Mouse (Mus musculus) hindbrain, embryonic 16.5 days (tissue): ENCODE data around the gene Arhgap44. TPM values are rescaled to one million over a fixed set of nuclear protein-coding genes. Genes with fewer than 3 reads are reported as not detected.

Experiments used
- ATAC-seq: fragments of 200-750 bp; cut with Nextera tagmentation; 2 replicates; pipeline ENCODE4 v1.8.0; 2017; ENCODE audit warnings: moderate TSS enrichment, moderate library complexity
- H3K27ac ChIP-seq: fragments of 300-500 bp; sonication (generic); 2 replicates; pipeline ENCODE4 v1.5.1; 2014; ENCODE audit warnings: low read depth, mild to moderate bottlenecking, control low read depth, low read length, moderate library complexity
- H3K27me3 ChIP-seq: fragments of 300-500 bp; sonication (generic); replicated peaks from 2 replicates; pipeline ENCODE4 v1.6.1; 2014; ENCODE audit warnings: low read length; ENCODE audit not compliant: control insufficient read depth, insufficient read depth
- H3K36me3 ChIP-seq: fragments of 300-500 bp; sonication (generic); 2 replicates; pipeline ENCODE4 v1.6.1; 2014; ENCODE audit warnings: mild to moderate bottlenecking, low read length, moderate library complexity, mixed read lengths; ENCODE audit not compliant: control insufficient read depth, insufficient read depth
- H3K4me1 ChIP-seq: fragments of 300-500 bp; sonication (generic); 2 replicates; pipeline ENCODE4 v1.6.1; 2014; ENCODE audit warnings: low read depth, low read length; ENCODE audit not compliant: control insufficient read depth, insufficient read depth
- H3K4me2 ChIP-seq: fragments of 300-500 bp; sonication (generic); 2 replicates; pipeline ENCODE4 v1.6.1; 2014; ENCODE audit warnings: mild to moderate bottlenecking, low read length, control low read depth, moderate library complexity
- H3K4me3 ChIP-seq: fragments of 300-500 bp; sonication (generic); 2 replicates; pipeline ENCODE4 v1.5.1; 2014; ENCODE audit warnings: mild to moderate bottlenecking, low read length, control low read depth, moderate library complexity
- H3K9ac ChIP-seq: fragments of 300-500 bp; sonication (generic); 2 replicates; pipeline ENCODE4 v1.6.1; 2014; ENCODE audit warnings: low read depth, mild to moderate bottlenecking, control low read depth, low read length, moderate library complexity
- H3K9me3 ChIP-seq: fragments of 300-500 bp; sonication (generic); 2 replicates; pipeline ENCODE4 v1.6.1; 2014; ENCODE audit warnings: mild to moderate bottlenecking, low read length, moderate library complexity; ENCODE audit not compliant: control insufficient read depth
- WGBS: fragments of 180-500 bp; shearing (Covaris S2); extraction: QIAGEN DNeasy Blood & Tissue Kit; methylation state at CpG from one replicate; pipeline ENCODE4 v1.1.7; 2014; 5-methylcytosine and 5-hydroxymethylcytosine counted together
- polyA plus RNA-seq: library from polyadenylated mRNA; unstranded; fragments of >200 nt; fragmentation: Nextera tagmentation; extraction: Ambion mirVana; gene quantifications from 2 replicates; pipeline ENCODE4 v1.2.1, GENCODE M21; 2015

Arhgap44 gene
- polyA plus RNA-seq, 1 experiment from 2014 or later = 21.8 TPM

DNA sequence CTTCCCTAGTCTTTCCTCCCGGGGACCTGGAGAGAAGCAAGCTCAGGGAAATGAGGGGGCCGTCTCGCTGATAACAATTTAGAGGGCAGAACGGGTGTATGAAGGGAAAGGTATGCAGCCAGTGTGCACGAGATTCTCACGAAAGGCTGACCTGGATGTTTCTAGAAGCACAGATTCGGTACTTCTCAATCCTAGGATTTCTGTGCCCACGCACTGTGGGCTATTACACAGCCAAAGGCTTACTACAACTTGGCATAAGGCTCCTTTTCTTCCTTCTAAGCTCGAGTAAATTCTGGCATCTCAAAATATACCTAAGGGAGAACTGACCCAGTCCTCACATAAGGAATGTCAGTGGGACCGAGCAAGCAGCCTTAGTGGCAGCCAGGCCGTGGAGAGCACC lies 61.6 kb downstream of the Arhgap44 start:
- no peak for ATAC-seq
- H3K4me3 ChIP-seq = no peak overlapping the region
- H3K27ac ChIP-seq = no peak overlapping the region
- H3K27me3 ChIP-seq = no peaks in the 10 kb centered on the region
- H3K9ac ChIP-seq = no peak overlapping the region
- H3K4me1 ChIP-seq = peaks cover 4% of the 10 kb centered on the region; the same call in 1 of the 2 replicates
- no peak overlapping the region for H3K4me2 ChIP-seq
- no peaks in the 10 kb centered on the region for H3K9me3 ChIP-seq
- no peaks in the 10 kb centered on the region for H3K36me3 ChIP-seq
- WGBS = 82% methylated on average over 11 of the region's 11 CpGs

DNA sequence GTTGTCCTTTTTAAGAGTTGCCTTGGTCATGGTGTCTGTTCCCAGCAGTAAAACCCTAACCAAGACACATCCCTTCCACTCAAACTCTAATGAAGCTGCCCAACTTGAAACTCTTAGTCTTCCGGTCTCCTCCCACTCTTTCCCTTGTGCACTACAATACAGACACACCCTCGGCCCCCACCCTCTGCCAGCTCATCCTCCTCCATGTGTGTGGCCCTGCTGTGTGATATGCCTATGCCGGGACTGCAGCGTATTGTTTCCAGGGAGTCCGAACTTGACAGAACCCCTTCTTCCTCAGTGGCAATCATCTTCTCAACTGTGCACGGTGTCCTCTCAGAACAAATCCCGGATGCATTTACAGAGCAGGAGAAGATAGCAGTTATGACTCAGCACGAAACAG lies 62.7 kb downstream of the Arhgap44 start:
- no peaks in the 10 kb centered on the region for H3K36me3 ChIP-seq
- no peak overlapping the region for H3K4me2 ChIP-seq
- 91% methylated on average over 8 of the region's 8 CpGs for WGBS

GRCm38 (mm10) chr11:65097526-65098070 lies 65.2 kb downstream of the Arhgap44 start:
- Histone ChIP-seq H3K27ac (no peak overlapping the region), H3K4me2 (no peak overlapping the region), H3K36me3 (no peaks in the 10 kb centered on the region), H3K4me1 (peaks cover 4% of the 10 kb centered on the region; the same call in 1 of the 2 replicates), H3K9me3 (no peaks in the 10 kb centered on the region), H3K27me3 (no peaks in the 10 kb centered on the region), H3K4me3 (no peak overlapping the region), H3K9ac (no peak overlapping the region)
- ATAC-seq = no peak
- WGBS = 84% methylated on average over 4 of the region's 4 CpGs

More for the DNA sequence above, 62.7 kb downstream of the Arhgap44 start:
- no peak for ATAC-seq
- Histone ChIP-seq H3K27ac (no peak overlapping the region), H3K9me3 (no peaks in the 10 kb centered on the region), H3K4me1 (peaks cover 4% of the 10 kb centered on the region; the same call in 1 of the 2 replicates), H3K9ac (no peak overlapping the region), H3K27me3 (no peaks in the 10 kb centered on the region), H3K4me3 (no peak overlapping the region)

DNA sequence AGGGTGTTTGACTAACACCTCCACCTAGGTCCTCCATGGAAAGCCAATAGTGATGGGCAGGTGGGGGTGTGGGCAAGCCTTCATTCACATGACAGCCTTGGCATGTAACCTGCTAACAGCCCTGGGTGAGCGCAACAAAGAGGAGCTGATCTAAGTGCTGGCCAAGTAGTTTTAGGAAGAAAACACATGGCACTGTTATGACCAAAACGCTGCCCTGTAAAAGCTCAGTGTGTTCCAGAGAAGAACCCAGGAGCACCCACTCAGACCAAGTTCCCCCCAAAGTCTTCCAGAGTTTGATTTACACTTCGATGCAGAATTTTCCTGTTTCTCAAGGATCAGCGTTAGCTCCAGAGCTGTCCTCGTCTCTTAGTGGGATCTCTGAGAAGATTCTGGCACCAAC lies 65.9 kb downstream of the Arhgap44 start:
- H3K9me3 ChIP-seq = no peaks in the 10 kb centered on the region
- H3K4me3 ChIP-seq = no peak overlapping the region
- ATAC-seq = no peak
- no peak overlapping the region for H3K9ac ChIP-seq
- no peaks in the 10 kb centered on the region for H3K36me3 ChIP-seq
- no peak overlapping the region for H3K4me2 ChIP-seq
- no peak overlapping the region for H3K27ac ChIP-seq
- 96% methylated on average over 5 of the region's 5 CpGs for WGBS
- H3K27me3 ChIP-seq = no peaks in the 10 kb centered on the region
- peaks cover 3% of the 10 kb centered on the region; the same call in 1 of the 2 replicates for H3K4me1 ChIP-seq

GRCm38 (mm10) chr11:65092851-65093250 lies 69.9 kb downstream of the Arhgap44 start:
- no peak overlapping the region for H3K27ac ChIP-seq
- no peak overlapping the region for H3K9ac ChIP-seq
- H3K4me3 ChIP-seq = no peak overlapping the region
- no peaks in the 10 kb centered on the region for H3K4me1 ChIP-seq
- WGBS = 79% methylated on average over 8 of the region's 8 CpGs
- no peak for ATAC-seq
- no peak overlapping the region for H3K4me2 ChIP-seq
- no peaks in the 10 kb centered on the region for H3K36me3 ChIP-seq
- H3K9me3 ChIP-seq = no peaks in the 10 kb centered on the region
- no peaks in the 10 kb centered on the region for H3K27me3 ChIP-seq

GRCm38 (mm10) chr11:65090386-65090785 lies 72.4 kb downstream of the Arhgap44 start:
- Histone ChIP-seq H3K4me3 (no peak overlapping the region), H3K4me2 (no peak overlapping the region), H3K4me1 (no peaks in the 10 kb centered on the region), H3K27me3 (no peaks in the 10 kb centered on the region), H3K9ac (no peak overlapping the region), H3K27ac (no peak overlapping the region), H3K36me3 (no peaks in the 10 kb centered on the region), H3K9me3 (no peaks in the 10 kb centered on the region)
- ATAC-seq = no peak
- 92% methylated on average over 6 of the region's 6 CpGs for WGBS

DNA sequence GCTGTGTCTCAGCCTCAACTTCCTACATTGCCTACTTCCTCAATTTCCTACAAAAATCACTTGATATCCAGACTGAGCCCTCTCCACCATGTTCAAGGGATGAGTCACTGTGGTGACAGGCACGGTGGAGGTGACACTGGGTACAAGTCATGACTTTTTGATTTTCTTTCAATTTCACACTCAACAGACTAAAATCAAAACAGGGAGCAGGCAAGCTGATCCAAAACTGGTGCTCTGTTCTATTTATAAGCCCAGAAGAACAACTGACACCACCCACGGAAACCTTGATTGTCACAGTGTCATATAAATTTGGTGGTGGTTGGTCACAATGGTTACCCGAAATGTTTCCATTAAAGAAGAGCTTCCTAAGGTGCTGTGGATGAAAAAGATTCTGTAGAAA lies 72.8 kb downstream of the Arhgap44 start:
- H3K4me2 ChIP-seq = no peak overlapping the region
- H3K4me1 ChIP-seq = no peaks in the 10 kb centered on the region
- WGBS = 92% methylated on average over 3 of the region's 3 CpGs
- H3K9me3 ChIP-seq = no peaks in the 10 kb centered on the region
- H3K27me3 ChIP-seq = no peaks in the 10 kb centered on the region
- H3K27ac ChIP-seq = no peak overlapping the region
- no peaks in the 10 kb centered on the region for H3K36me3 ChIP-seq
- H3K9ac ChIP-seq = no peak overlapping the region
- ATAC-seq = no peak
- H3K4me3 ChIP-seq = no peak overlapping the region

DNA sequence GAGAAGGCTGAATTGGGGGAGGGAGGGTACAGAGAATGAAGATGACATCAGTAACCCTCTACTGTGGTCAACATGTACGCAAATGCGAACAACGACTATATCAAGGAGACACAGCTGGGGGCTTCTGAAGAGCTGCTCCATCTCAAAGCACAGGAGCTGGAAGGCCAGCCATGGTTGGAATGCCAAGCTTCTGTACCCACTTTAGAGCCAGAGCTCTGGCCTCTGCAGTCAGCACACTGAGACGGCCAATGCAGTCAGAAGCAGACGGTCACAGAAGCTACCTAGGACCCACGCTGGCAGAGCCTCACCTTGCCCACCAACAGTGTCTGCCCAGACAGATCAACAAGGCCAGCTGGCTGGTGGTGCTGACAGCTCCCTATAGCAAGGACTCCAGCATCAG lies 73.5 kb downstream of the Arhgap44 start:
- no peaks in the 10 kb centered on the region for H3K4me1 ChIP-seq
- H3K27me3 ChIP-seq = no peaks in the 10 kb centered on the region
- WGBS = 92% methylated on average over 6 of the region's 6 CpGs
- no peaks in the 10 kb centered on the region for H3K9me3 ChIP-seq
- H3K4me2 ChIP-seq = no peak overlapping the region
- peak; percentile 40; the same call in 1 of the 2 replicates for ATAC-seq
- no peaks in the 10 kb centered on the region for H3K36me3 ChIP-seq
- H3K27ac ChIP-seq = no peak overlapping the region
- H3K9ac ChIP-seq = no peak overlapping the region
- H3K4me3 ChIP-seq = no peak overlapping the region

- no peak for ATAC-seq
- H3K4me1 ChIP-seq = no peaks in the 10 kb centered on the region
- H3K4me2 ChIP-seq = no peak overlapping the region
- H3K4me3 ChIP-seq = no peak overlapping the region
- no peaks in the 10 kb centered on the region for H3K36me3 ChIP-seq
- no peak overlapping the region for H3K9ac ChIP-seq
- H3K27ac ChIP-seq = no peak overlapping the region
- 61% methylated on average over 5 of the region's 5 CpGs for WGBS
- no peaks in the 10 kb centered on the region for H3K9me3 ChIP-seq
- no peaks in the 10 kb centered on the region for H3K27me3 ChIP-seq
Observed at GRCm38 (mm10) chr11:65088451-65089222, 74.1 kb downstream of the Arhgap44 start.
